Mouse (Mus musculus): Measurements from ENCODE around the gene Clpx.

DNA sequence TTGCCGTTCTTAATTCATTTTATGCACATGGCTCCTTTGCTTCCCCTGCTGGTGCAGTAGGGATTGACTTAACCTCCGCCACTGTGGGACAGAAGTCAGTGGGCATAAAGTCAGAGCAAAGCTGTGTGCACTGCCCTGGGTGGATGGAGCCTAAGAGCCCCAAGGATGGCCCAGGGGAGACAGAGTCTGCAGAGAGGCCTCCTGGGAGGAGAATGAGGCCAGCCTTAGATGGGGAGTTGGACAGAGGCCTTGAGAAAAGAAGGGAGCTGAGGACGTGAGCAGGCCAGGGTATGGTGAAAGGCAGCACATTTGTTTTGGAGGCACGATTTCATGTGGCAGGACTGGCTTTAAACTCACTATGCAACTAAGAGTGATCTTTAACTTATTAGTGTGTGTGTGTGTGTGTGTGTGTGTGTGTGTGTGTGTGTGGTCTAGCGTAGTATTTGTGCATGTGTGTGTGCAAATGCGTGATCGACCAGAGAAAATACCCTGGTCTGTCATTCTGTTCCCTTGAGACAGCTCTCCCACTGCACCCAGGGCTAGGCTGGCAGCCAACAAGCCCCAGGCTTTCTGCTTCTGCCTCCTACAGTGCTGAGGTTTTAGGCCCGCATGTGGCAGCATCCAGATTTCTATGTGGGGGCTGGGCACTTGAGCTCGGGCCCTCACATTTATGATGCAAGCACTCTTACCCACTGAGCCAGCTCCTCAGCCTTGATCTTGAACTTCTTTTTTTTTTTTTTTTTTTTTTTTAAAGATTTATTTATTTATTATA is 81.3 kb downstream of the Clpx start:
- TF ChIP-seq CTCF (IDR thresholded peaks at IDR 0.05; ENCODE audit: low read depth, low read length) (no peak), POLR2A (IDR thresholded peaks at IDR 0.05; ENCODE audit: insufficient read depth, low read length) (no peak)

Data from ES-Bruce4 (cell line).